Mouse (Mus musculus): Measurements from ENCODE around the gene Hscb. TPM values are rescaled to one million over a fixed set of nuclear protein-coding genes. Genes with fewer than 3 reads are reported as not detected.

Gene Hscb
- total and polyA plus RNA-seq, 3 experiments: 17.7 to 18.7 (median 18.5) TPM

GRCm38 (mm10) chr5:110860445-110860844, 20.9 kb upstream of the Hscb start:
- no peaks in the 10 kb centered on the region for H3K27me3 ChIP-seq (ENCODE audit: control insufficient read depth, insufficient read depth, low read length)
- H3K4me1 ChIP-seq (ENCODE audit: control insufficient read depth, insufficient read depth, low read length): peaks cover 11% of the 10 kb centered on the region
- H3K9ac ChIP-seq (ENCODE audit: low read depth, low read length): peak overlapping the region; percentile 68
- H3K36me3 ChIP-seq (ENCODE audit: control insufficient read depth, insufficient read depth, low read length): peaks cover 11% of the 10 kb centered on the region
- H3K27ac ChIP-seq: peak overlapping the region; percentile 86
- no peak overlapping the region for H3K4me3 ChIP-seq
- H3K79me2 ChIP-seq (replicated peaks; ENCODE audit: control insufficient read depth, insufficient read depth, low read length): no peaks in the 10 kb centered on the region
- no peak for DNase-seq
- TF ChIP-seq POLR2A (IDR thresholded peaks at IDR 0.05; ENCODE audit: insufficient read depth, low read depth, low read length): peak; percentile 47; the same call in 1 of the 2 replicates
- TF ChIP-seq EP300 (IDR thresholded peaks at IDR 0.05; ENCODE audit: insufficient read depth, low read depth, low read length): 0 out of 2 replicates have a peak, but pooled peaks have one; percentile 7
- TF ChIP-seq CTCF (IDR thresholded peaks at IDR 0.05): no peak
- intact Hi-C loops (cut with DNase I): no loop called here
- WGBS: 59% methylated on average over 5 of the region's 5 CpGs

- intact Hi-C loops (cut with DNase I): no loop called here
- Histone ChIP-seq H3K4me3 (peak overlapping the region; percentile 50), H3K36me3 (ENCODE audit: control insufficient read depth, insufficient read depth, low read length) (peaks cover 11% of the 10 kb centered on the region), H3K27ac (peak overlapping the region; percentile 86), H3K27me3 (ENCODE audit: control insufficient read depth, insufficient read depth, low read length) (no peaks in the 10 kb centered on the region), H3K9ac (ENCODE audit: low read depth, low read length) (peak overlapping the region; percentile 79), H3K4me1 (ENCODE audit: control insufficient read depth, insufficient read depth, low read length) (peaks cover 13% of the 10 kb centered on the region), H3K79me2 (replicated peaks; ENCODE audit: control insufficient read depth, insufficient read depth, low read length) (no peaks in the 10 kb centered on the region)
- DNase-seq: peak; percentile 73 to 84
- 33% methylated on average over 13 of the region's 13 CpGs for WGBS
- TF ChIP-seq CTCF (IDR thresholded peaks at IDR 0.05) (no peak), EP300 (IDR thresholded peaks at IDR 0.05; ENCODE audit: insufficient read depth, low read depth, low read length) (peak; percentile 52; the same call in 1 of the 2 replicates), POLR2A (IDR thresholded peaks at IDR 0.05; ENCODE audit: insufficient read depth, low read depth, low read length) (peak; percentile 83)
These were observed 19.6 kb upstream of the Hscb start for GRCm38 (mm10) chr5:110859013-110859650.

GRCm38 (mm10) chr5:110857091-110857490, 17.5 kb upstream of the Hscb start:
- intact Hi-C loops (cut with DNase I): no loop called here
- TF ChIP-seq CTCF (IDR thresholded peaks at IDR 0.05): no peak
- TF ChIP-seq POLR2A (IDR thresholded peaks at IDR 0.05; ENCODE audit: insufficient read depth, low read depth, low read length): no peak
- TF ChIP-seq EP300 (IDR thresholded peaks at IDR 0.05; ENCODE audit: insufficient read depth, low read depth, low read length): peak; percentile 72; the same call in 1 of the 2 replicates
- H3K36me3 ChIP-seq (ENCODE audit: control insufficient read depth, insufficient read depth, low read length): peaks cover 11% of the 10 kb centered on the region
- peak in 1 of 2 experiments; percentile 21 for DNase-seq
- H3K9ac ChIP-seq (ENCODE audit: low read depth, low read length): no peak overlapping the region
- H3K27ac ChIP-seq: peak overlapping the region; percentile 86
- no peaks in the 10 kb centered on the region for H3K27me3 ChIP-seq (ENCODE audit: control insufficient read depth, insufficient read depth, low read length)
- peaks cover 13% of the 10 kb centered on the region for H3K4me1 ChIP-seq (ENCODE audit: control insufficient read depth, insufficient read depth, low read length)
- no peak overlapping the region for H3K4me3 ChIP-seq
- H3K79me2 ChIP-seq (replicated peaks; ENCODE audit: control insufficient read depth, insufficient read depth, low read length): no peaks in the 10 kb centered on the region
- WGBS: 13% methylated on average over 5 of the region's 5 CpGs

- TF ChIP-seq EP300 (IDR thresholded peaks at IDR 0.05; ENCODE audit: insufficient read depth, low read depth, low read length) (no peak), CTCF (IDR thresholded peaks at IDR 0.05) (peak; percentile 55)
- WGBS: 88% methylated on average over 1 of the region's 1 CpGs
- intact Hi-C loops (cut with DNase I): no loop called here
- peaks cover 11% of the 10 kb centered on the region for H3K36me3 ChIP-seq (ENCODE audit: control insufficient read depth, insufficient read depth, low read length)
- no peaks in the 10 kb centered on the region for H3K79me2 ChIP-seq (replicated peaks; ENCODE audit: control insufficient read depth, insufficient read depth, low read length)
- H3K4me1 ChIP-seq (ENCODE audit: control insufficient read depth, insufficient read depth, low read length): peaks cover 8% of the 10 kb centered on the region
- DNase-seq: no peak
- no peak overlapping the region for H3K4me3 ChIP-seq
- H3K27ac ChIP-seq: no peak overlapping the region
- no peaks in the 10 kb centered on the region for H3K27me3 ChIP-seq (ENCODE audit: control insufficient read depth, insufficient read depth, low read length)
- no peak overlapping the region for H3K9ac ChIP-seq (ENCODE audit: low read depth, low read length)
These were observed 13.4 kb upstream of the Hscb start for GRCm38 (mm10) chr5:110852990-110853389.

- no peak overlapping the region for H3K4me3 ChIP-seq
- no peak overlapping the region for H3K27ac ChIP-seq
- intact Hi-C loops (cut with DNase I): loop anchor here (2.0 to 5.0 kb wide), 4 partner anchors 14 to 366 kb away; partner anchors contain the start of genes Ttc28 and Ulk1
These were observed 1.7 kb upstream of the Hscb start for GRCm38 (mm10) chr5:110841046-110841862.

More at GRCm38 (mm10) chr5:110841046-110841862, 1.7 kb upstream of the Hscb start:
- WGBS: 91% methylated on average over 14 of the region's 14 CpGs
- Histone ChIP-seq H3K79me2 (replicated peaks; ENCODE audit: control insufficient read depth, insufficient read depth, low read length) (no peaks in the 10 kb centered on the region), H3K36me3 (ENCODE audit: control insufficient read depth, insufficient read depth, low read length) (no peaks in the 10 kb centered on the region), H3K9ac (ENCODE audit: low read depth, low read length) (no peak overlapping the region), H3K27me3 (ENCODE audit: control insufficient read depth, insufficient read depth, low read length) (no peaks in the 10 kb centered on the region), H3K4me1 (ENCODE audit: control insufficient read depth, insufficient read depth, low read length) (peaks cover 1% of the 10 kb centered on the region)
- TF ChIP-seq CTCF (IDR thresholded peaks at IDR 0.05) (no peak), EP300 (IDR thresholded peaks at IDR 0.05; ENCODE audit: insufficient read depth, low read depth, low read length) (no peak), POLR2A (IDR thresholded peaks at IDR 0.05; ENCODE audit: insufficient read depth, low read depth, low read length) (no peak)
- DNase-seq: no peak

Measured in heart, adult 2 months (tissue).